Mouse (Mus musculus): Measurements from ENCODE around the gene Gm6525.
A peak's percentile ranks its signal among the peaks of the same experiment; 100 is the strongest.

Gm6525 gene

DNA sequence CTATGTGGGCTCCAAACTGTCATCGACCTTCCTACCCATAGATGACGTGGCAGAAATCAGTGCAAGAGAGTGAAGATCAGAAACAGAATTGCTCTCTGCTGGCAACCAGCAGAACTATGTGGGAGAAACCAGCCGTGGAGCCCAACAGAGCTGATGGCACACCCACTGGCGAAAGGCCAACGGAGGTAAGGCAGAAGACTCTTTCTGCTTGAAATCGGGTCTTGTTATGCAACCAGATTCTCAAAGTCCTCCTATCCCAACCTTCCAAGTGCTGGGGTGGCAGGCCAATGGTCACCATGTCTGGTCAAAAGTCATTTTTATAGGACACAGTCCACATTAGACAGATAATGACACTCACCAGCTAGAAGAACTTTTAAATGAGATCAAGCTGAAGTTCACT lies 40.6 kb downstream of the Gm6525 start:
- no peak for DNase-seq (ENCODE audit: low spot score)

DNA sequence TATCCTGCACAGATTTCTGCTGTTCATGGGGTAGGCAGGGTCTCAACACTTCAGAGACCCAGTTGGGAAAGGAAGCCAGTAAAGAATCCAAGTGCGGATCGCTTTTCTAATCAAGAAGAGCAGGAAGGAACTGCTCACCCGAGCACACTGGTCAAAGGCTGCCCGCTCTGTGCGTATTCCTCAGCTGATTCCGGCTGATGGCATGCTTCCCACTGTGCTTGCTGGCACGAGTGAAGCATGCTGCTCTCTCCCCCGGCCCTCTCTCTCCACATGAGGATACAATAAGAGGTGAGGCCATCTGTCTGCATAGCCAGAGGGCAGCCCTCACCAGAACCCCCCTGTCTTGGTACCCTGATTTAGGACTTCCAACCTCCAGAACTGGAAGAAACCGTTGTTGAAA lies 41.3 kb downstream of the Gm6525 start:
- no peak for DNase-seq (ENCODE audit: low spot score)

GRCm38 (mm10) chr3:84215743-84216360 lies 41.9 kb downstream of the Gm6525 start:
- no peak for DNase-seq (ENCODE audit: low spot score)

DNA sequence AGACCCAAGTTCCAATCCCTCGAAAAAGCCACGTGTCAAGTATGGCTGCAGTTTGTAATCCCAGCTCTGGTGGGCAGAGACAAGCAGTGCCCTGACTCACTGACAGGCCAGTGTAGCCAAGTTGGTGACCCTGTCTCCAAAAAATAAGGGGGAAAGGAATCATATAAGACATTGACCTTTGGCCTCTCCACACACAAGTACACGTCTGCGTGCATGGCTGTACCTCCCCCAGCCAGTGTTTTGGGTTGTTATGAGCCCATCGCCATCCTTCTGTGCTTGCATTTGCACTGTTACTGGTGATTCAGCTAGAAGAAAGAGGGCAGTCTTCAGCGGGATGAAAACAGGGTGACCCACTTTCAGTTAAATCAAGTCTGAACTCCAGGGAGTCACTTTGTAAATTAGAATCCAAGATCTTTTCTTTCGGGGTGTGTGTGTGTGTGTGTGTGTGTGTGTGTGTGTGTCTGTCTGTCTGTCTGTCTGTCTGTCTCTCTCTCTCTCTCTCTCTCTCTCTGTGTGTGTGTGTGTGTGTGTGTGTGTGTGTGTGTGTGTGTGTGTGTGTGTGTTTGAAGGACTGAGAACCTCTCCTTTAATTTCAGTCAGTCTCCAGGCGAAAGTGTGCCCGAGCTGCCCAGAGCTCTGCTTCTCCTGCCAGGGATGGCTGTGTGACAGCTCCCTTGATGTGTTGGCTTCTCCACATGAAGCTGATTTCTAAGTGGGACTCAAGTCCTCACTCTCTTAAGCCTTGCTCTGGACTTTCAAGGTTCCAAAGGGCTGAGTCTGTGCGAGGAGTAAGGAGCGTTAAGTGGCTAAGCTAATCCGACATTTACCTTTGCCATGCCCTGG lies 43.4 kb downstream of the Gm6525 start:
- no peak for DNase-seq (ENCODE audit: low spot score)

GRCm38 (mm10) chr3:84217961-84218351 lies 44.1 kb downstream of the Gm6525 start:
- DNase-seq (ENCODE audit: low spot score) = no peak

- no peak for DNase-seq (ENCODE audit: low spot score)
Measured at GRCm38 (mm10) chr3:84218498-84218897, 44.6 kb downstream of the Gm6525 start.

GRCm38 (mm10) chr3:84219166-84219710 lies 45.3 kb downstream of the Gm6525 start:
- DNase-seq (ENCODE audit: low spot score) = no peak

GRCm38 (mm10) chr3:84219720-84220273 lies 45.9 kb downstream of the Gm6525 start:
- DNase-seq (ENCODE audit: low spot score) = no peak

DNA sequence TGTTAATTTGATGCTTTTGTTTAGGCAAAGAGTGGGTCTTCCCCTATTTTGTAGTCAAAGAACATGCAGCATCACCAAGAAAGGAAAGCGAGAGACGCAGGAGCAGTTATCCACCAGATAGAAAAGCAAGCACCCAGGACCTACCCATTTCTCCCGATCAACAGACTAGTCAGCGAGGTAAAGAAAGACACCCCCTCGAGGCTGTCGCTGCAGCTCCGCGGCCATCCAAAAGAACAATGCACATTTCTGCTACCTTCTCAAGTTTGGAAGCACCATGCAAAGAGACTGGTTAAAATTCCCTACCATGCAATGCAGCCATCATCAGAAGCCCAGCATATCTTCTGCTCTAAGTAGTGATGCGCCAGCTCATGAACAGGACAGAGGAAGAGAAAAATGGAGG lies 46.4 kb downstream of the Gm6525 start:
- DNase-seq (ENCODE audit: low spot score) = no peak

DNA sequence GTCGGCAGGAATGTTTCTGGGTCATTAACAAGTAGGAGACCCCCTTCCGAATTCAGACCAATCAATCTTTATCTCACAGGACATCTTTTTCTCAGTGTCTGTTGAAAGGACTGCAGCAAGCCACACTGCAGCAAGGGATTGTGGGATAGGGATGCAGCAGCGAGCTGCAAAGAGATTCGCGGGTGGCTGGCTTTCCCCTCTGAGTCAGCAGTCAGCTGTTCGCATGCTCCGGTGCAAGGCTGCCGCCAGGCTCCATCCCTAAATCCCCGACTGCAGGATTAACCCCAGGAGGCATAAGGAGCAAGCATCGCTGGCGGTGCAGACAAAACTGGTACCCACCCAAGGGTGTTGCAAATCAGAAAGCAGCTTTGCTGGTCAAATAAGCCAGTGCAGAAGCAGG lies 46.8 kb downstream of the Gm6525 start:
- DNase-seq (ENCODE audit: low spot score) = peak; percentile 20

Data from ovary, postnatal 10 days (tissue).